Mouse (Mus musculus) heart, embryonic 12.5 days (tissue): ENCODE measurements around the gene Prss16. TPM values are rescaled to one million over a fixed set of nuclear protein-coding genes. Genes with fewer than 3 reads are reported as not detected.

Experiments used
- ATAC-seq: fragments of 200-750 bp; cut with Nextera tagmentation; 2 replicates; pipeline ENCODE4 v1.8.0; 2017; ENCODE audit warnings: moderate TSS enrichment, moderate library complexity; ENCODE audit not compliant: insufficient number of reproducible peaks, low FRiP score
- H3K27ac ChIP-seq: fragments of 300-500 bp; sonication (generic); 2 replicates; pipeline ENCODE4 v1.5.1; 2016; ENCODE audit warnings: mild to moderate bottlenecking, moderate library complexity; ENCODE audit not compliant: poor library complexity, severe bottlenecking
- H3K27me3 ChIP-seq: fragments of 300-500 bp; sonication (generic); replicated peaks from 2 replicates; pipeline ENCODE4 v1.6.1; 2016; ENCODE audit warnings: mild to moderate bottlenecking, moderate library complexity
- H3K36me3 ChIP-seq: fragments of 300-500 bp; sonication (generic); 2 replicates; pipeline ENCODE4 v1.6.1; 2016; ENCODE audit warnings: mild to moderate bottlenecking, moderate library complexity
- H3K4me1 ChIP-seq: fragments of 300-500 bp; sonication (generic); replicated peaks from 2 replicates; pipeline ENCODE4 v1.6.1; 2016; ENCODE audit warnings: mild to moderate bottlenecking
- H3K4me2 ChIP-seq: fragments of 300-500 bp; sonication (generic); 2 replicates; pipeline ENCODE4 v1.6.1; 2016; ENCODE audit warnings: mild to moderate bottlenecking, moderate library complexity
- H3K4me3 ChIP-seq: fragments of 300-500 bp; sonication (generic); 2 replicates; pipeline ENCODE4 v1.5.1; 2016; ENCODE audit warnings: mild to moderate bottlenecking
- H3K9ac ChIP-seq: fragments of 300-500 bp; sonication (generic); 2 replicates; pipeline ENCODE4 v1.6.1; 2016; ENCODE audit warnings: mild to moderate bottlenecking, moderate library complexity
- H3K9me3 ChIP-seq: fragments of 300-500 bp; sonication (generic); replicated peaks from 2 replicates; pipeline ENCODE4 v1.6.1; 2016; ENCODE audit warnings: mild to moderate bottlenecking, moderate library complexity
- WGBS: fragments of 180-500 bp; shearing (Covaris S2); methylation state at CpG from one replicate; pipeline ENCODE4 v1.1.7; 2016; 5-methylcytosine and 5-hydroxymethylcytosine counted together
- polyA plus RNA-seq: library from polyadenylated mRNA; unstranded; fragments of >200 nt; fragmentation: Nextera tagmentation; extraction: Ambion mirVana; gene quantifications from 2 replicates; pipeline ENCODE4 v1.2.1, GENCODE M21; 2016

Gene Prss16
- polyA plus RNA-seq, 1 experiment from 2014 or later: 0.28 TPM

GRCm38 (mm10) chr13:22020901-22021339 lies 11.4 kb upstream of the Prss16 start:
- Histone ChIP-seq H3K4me3 (peak overlapping the region; percentile 61), H3K9me3 (no peaks in the 10 kb centered on the region), H3K27ac (no peak overlapping the region), H3K4me2 (peak overlapping the region; percentile 79), H3K27me3 (no peaks in the 10 kb centered on the region), H3K36me3 (no peaks in the 10 kb centered on the region), H3K4me1 (no peaks in the 10 kb centered on the region), H3K9ac (peak overlapping the region; percentile 71)
- ATAC-seq: peak; percentile 75
- WGBS: under 1% methylated on average over 8 of the region's 8 CpGs

- no peaks in the 10 kb centered on the region for H3K9me3 ChIP-seq
- ATAC-seq: peak; percentile 51; the same call in 1 of the 2 replicates
- peak overlapping the region; percentile 79 for H3K4me2 ChIP-seq
- peak overlapping the region; percentile 60 for H3K9ac ChIP-seq
- no peaks in the 10 kb centered on the region for H3K4me1 ChIP-seq
- H3K27me3 ChIP-seq: peaks cover 4% of the 10 kb centered on the region; the same call in 1 of the 2 replicates
- H3K36me3 ChIP-seq: no peaks in the 10 kb centered on the region
- H3K4me3 ChIP-seq: peak overlapping the region; percentile 61
- under 1% methylated on average over 44 of the region's 44 CpGs for WGBS
- no peak overlapping the region for H3K27ac ChIP-seq
Measured at GRCm38 (mm10) chr13:22019934-22020835, 10.6 kb upstream of the Prss16 start.

- 13% methylated on average over 27 of the region's 27 CpGs for WGBS
- H3K9ac ChIP-seq: no peak overlapping the region
- H3K4me2 ChIP-seq: peak overlapping the region; percentile 37
- H3K4me1 ChIP-seq: 0 out of 2 replicates have a peak, but pooled peaks cover 6% of the 10 kb centered on the region
- peaks cover 37% of the 10 kb centered on the region for H3K27me3 ChIP-seq
- no peak overlapping the region for H3K27ac ChIP-seq
- H3K9me3 ChIP-seq: no peaks in the 10 kb centered on the region
- peak; percentile 79; the same call in 1 of the 2 replicates for ATAC-seq
- H3K36me3 ChIP-seq: no peaks in the 10 kb centered on the region
- peak overlapping the region; percentile 4; the same call in 1 of the 2 replicates for H3K4me3 ChIP-seq
Measured at GRCm38 (mm10) chr13:22015479-22016450, 6.2 kb upstream of the Prss16 start.

- Histone ChIP-seq H3K27me3 (peaks cover 50% of the 10 kb centered on the region), H3K4me3 (peak overlapping the region; percentile 37), H3K4me1 (0 out of 2 replicates have a peak, but pooled peaks cover 6% of the 10 kb centered on the region), H3K27ac (no peak overlapping the region), H3K36me3 (no peaks in the 10 kb centered on the region), H3K9ac (no peak overlapping the region), H3K9me3 (no peaks in the 10 kb centered on the region), H3K4me2 (peak overlapping the region; percentile 58)
- 8% methylated on average over 17 of the region's 17 CpGs for WGBS
- ATAC-seq: no peak
Measured at GRCm38 (mm10) chr13:22014411-22014845, 4.9 kb upstream of the Prss16 start.

- H3K27me3 ChIP-seq: peaks cover 57% of the 10 kb centered on the region
- no peak overlapping the region for H3K27ac ChIP-seq
- H3K9ac ChIP-seq: no peak overlapping the region
- 0 out of 2 replicates have a peak, but pooled peaks cover 6% of the 10 kb centered on the region for H3K4me1 ChIP-seq
- peak overlapping the region; percentile 20; the same call in 1 of the 2 replicates for H3K4me3 ChIP-seq
- peak overlapping the region; percentile 58 for H3K4me2 ChIP-seq
- ATAC-seq: no peak
- H3K36me3 ChIP-seq: no peaks in the 10 kb centered on the region
- 19% methylated on average over 13 of the region's 13 CpGs for WGBS
- no peaks in the 10 kb centered on the region for H3K9me3 ChIP-seq
Measured at GRCm38 (mm10) chr13:22013716-22014115, 4.2 kb upstream of the Prss16 start.

GRCm38 (mm10) chr13:22008707-22009106 lies 835 bp downstream of the Prss16 start:
- Histone ChIP-seq H3K4me2 (no peak overlapping the region), H3K9ac (no peak overlapping the region), H3K4me1 (peaks cover 12% of the 10 kb centered on the region; the same call in 1 of the 2 replicates), H3K27me3 (peaks cover 91% of the 10 kb centered on the region), H3K9me3 (no peaks in the 10 kb centered on the region), H3K27ac (no peak overlapping the region), H3K4me3 (no peak overlapping the region), H3K36me3 (no peaks in the 10 kb centered on the region)
- WGBS: 75% methylated on average over 3 of the region's 3 CpGs
- ATAC-seq: no peak

DNA sequence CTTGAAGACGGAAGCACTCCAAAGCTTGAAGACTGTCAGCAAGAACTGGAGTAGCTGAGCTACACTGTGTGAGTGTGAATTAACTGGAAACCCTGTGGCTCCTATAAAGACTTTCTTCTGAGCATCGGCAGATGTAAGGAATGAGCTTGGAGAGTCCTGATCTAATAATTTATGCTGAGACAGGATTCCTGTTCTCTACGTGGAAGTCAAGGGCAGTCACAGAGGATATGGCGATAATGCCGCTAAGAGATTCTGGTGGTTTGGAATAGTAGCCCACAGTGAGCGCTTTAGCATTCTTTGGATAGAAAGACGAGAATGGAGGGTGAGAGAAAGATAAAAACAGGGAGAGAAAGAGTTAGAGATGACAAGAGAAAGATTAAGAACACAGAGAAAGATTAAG lies 1.7 kb downstream of the Prss16 start:
- no peak overlapping the region for H3K4me2 ChIP-seq
- no peaks in the 10 kb centered on the region for H3K36me3 ChIP-seq
- ATAC-seq: no peak
- no peaks in the 10 kb centered on the region for H3K9me3 ChIP-seq
- 46% methylated on average over 7 of the region's 7 CpGs for WGBS
- no peak overlapping the region for H3K27ac ChIP-seq
- H3K4me1 ChIP-seq: peaks cover 12% of the 10 kb centered on the region; the same call in 1 of the 2 replicates
- H3K27me3 ChIP-seq: peaks cover 95% of the 10 kb centered on the region
- H3K4me3 ChIP-seq: no peak overlapping the region
- H3K9ac ChIP-seq: no peak overlapping the region

- ATAC-seq: no peak
- Histone ChIP-seq H3K27me3 (peaks cover 95% of the 10 kb centered on the region), H3K9ac (peak overlapping the region; percentile 59), H3K36me3 (no peaks in the 10 kb centered on the region), H3K27ac (no peak overlapping the region), H3K4me1 (peaks cover 12% of the 10 kb centered on the region; the same call in 1 of the 2 replicates), H3K4me2 (peak overlapping the region; percentile 99), H3K9me3 (no peaks in the 10 kb centered on the region), H3K4me3 (peak overlapping the region; percentile 56)
- 2% methylated on average over 18 of the region's 18 CpGs for WGBS
Measured at GRCm38 (mm10) chr13:22007121-22007510, 2.4 kb downstream of the Prss16 start.

DNA sequence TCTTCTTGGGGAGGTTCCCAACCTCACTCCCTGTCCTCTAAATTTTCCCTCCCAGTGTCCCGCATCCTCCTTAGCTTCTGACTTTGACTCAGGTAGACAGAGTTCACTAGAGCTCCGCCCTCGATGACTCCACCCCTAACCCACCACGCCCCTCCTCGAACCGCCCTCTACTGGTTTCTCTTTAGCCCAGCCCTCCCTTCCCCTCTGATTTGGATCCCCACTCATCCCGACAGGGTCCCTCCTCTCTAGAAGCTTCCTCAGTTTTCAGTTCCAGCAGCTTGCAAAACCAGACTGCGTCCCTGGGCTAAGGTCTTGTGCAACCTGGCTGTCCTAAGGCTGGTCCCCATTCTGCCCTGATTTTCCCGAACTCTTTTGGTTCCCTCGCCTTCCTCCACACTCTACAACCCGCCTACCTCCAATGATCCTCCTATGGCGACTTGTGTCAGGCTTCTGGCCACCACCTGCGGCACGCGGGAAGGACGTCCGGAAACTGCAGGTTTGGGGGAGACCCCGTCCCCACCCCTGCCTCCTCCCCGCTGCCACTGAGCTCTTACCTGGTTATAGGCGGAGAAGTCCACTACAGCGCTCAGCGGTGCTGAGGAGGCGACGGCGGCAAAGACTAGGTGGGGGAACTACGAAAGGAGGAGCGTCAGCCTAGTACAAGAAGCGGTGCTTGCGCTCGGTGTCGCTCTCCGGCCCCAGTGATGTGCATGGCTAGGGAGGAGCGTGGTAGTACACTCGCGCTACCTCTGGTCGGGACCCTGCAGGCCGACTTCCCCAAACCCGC lies 3.0 kb downstream of the Prss16 start:
- H3K27ac ChIP-seq: no peak overlapping the region
- under 1% methylated on average over 38 of the region's 38 CpGs for WGBS
- peak; percentile 84 for ATAC-seq

More for the DNA sequence above, 3.0 kb downstream of the Prss16 start:
- Histone ChIP-seq H3K36me3 (no peaks in the 10 kb centered on the region), H3K9ac (peak overlapping the region; percentile 59), H3K4me3 (peak overlapping the region; percentile 56), H3K27me3 (peaks cover 98% of the 10 kb centered on the region), H3K4me1 (peaks cover 12% of the 10 kb centered on the region; the same call in 1 of the 2 replicates), H3K9me3 (no peaks in the 10 kb centered on the region), H3K4me2 (peak overlapping the region; percentile 99)
